In genomic region chr5:37102056-37102455, GRCm38 (mm10) we compare ENCODE assay signal across 16 mouse cellular contexts. TPM values are rescaled to one million over a fixed set of nuclear protein-coding genes. Genes with fewer than 3 reads are reported as not detected.
"Had no signal": no experiment of that assay in that cellular context is flagged by ENCODE, and none has a peak within 500 bp of the region (broad histone marks: within the 10 kb centered on the region; RNA-seq: fewer than 3 reads in every experiment).

No protein-coding gene starts in this region.

- H3K27ac ChIP-seq: intestine, embryonic 15.5 days; limb, embryonic 10.5 days; liver, embryonic 15.5 days; macrophage; neural tube, embryonic 13.5 days had no signal

- ATAC-seq: intestine, embryonic 15.5 days had no signal

- H3K9me3 ChIP-seq: intestine, embryonic 15.5 days; limb, embryonic 10.5 days; liver, embryonic 15.5 days; megakaryocyte, embryonic 14.5 days; neural tube, embryonic 13.5 days had no signal

- H3K27me3 ChIP-seq: intestine, embryonic 15.5 days; liver, embryonic 15.5 days; neural tube, embryonic 13.5 days had no signal

- H3K9ac ChIP-seq: intestine, embryonic 15.5 days; liver, embryonic 15.5 days; neural tube, embryonic 13.5 days had no signal

- H3K36me3 ChIP-seq: intestine, embryonic 15.5 days; limb, embryonic 10.5 days; liver, embryonic 15.5 days had no signal

- DNase-seq: kidney, adult 8-10 months; kidney, postnatal 36 days; lung, adult 2 months; midbrain, embryonic 14.5 days; retina, postnatal 1 day; right cerebral cortex, postnatal 4 days; spleen, adult 18-20 months; thymus, adult 18-20 months; thymus, postnatal 14 days had no signal

- H3K4me2 ChIP-seq: intestine, embryonic 15.5 days; liver, embryonic 11.5 days; liver, embryonic 15.5 days; neural tube, embryonic 13.5 days had no signal

- H3K4me3 ChIP-seq: intestine, embryonic 15.5 days; limb, embryonic 10.5 days; liver, embryonic 15.5 days; megakaryocyte, embryonic 14.5 days; neural tube, embryonic 13.5 days had no signal

- H3K4me1 ChIP-seq: intestine, embryonic 15.5 days; limb, embryonic 10.5 days; liver, embryonic 15.5 days; megakaryocyte, embryonic 14.5 days had no signal

RNA-seq across cellular contexts. Expression of gene Gm1043, which starts 16.9 kb away (rescaled TPM):
- polyA plus RNA-seq: limb, embryonic 10.5 days; liver, embryonic 11.5 days; liver, embryonic 15.5 days; macrophage had no signal
